Mouse (Mus musculus) layer of hippocampus, adult 11-12 months (tissue): ENCODE results near the gene Fxyd6.

Source experiments
- DNase-seq: peaks from one replicate; pipeline ENCODE4 v3.0.0; 2022; ENCODE audit warnings: low spot score

The Fxyd6 gene

GRCm38 (mm10) chr9:45376427-45376826 is 6.4 kb downstream of the Fxyd6 start:
- DNase-seq: no peak

- DNase-seq: no peak
Measured at GRCm38 (mm10) chr9:45376883-45377282, 6.9 kb downstream of the Fxyd6 start.

- no peak for DNase-seq
Measured at GRCm38 (mm10) chr9:45380411-45381251, 10.6 kb downstream of the Fxyd6 start.

- DNase-seq: no peak
Measured at GRCm38 (mm10) chr9:45382336-45382735, 12.4 kb downstream of the Fxyd6 start.

DNA sequence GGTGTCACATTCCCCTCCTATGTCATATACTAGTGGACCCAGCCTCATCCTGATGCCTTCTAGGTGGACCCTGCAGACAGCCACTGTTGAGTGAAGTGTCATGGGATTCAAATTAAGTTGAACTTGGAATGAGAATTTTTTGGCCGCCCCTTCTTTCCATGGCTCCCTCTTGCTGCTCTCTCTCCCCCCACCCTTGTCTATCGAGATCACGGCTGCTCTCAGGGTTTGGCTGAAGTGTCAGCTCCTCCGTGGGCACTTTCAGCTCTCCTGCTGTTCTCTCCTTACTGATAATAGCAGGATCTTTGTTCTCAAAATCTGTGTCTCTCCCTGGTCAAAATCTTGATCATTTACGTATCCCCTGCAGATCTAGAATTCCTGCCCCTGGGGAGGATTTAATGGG is 12.8 kb downstream of the Fxyd6 start:
- DNase-seq: no peak

GRCm38 (mm10) chr9:45383883-45384282 is 13.9 kb downstream of the Fxyd6 start:
- no peak for DNase-seq

DNA sequence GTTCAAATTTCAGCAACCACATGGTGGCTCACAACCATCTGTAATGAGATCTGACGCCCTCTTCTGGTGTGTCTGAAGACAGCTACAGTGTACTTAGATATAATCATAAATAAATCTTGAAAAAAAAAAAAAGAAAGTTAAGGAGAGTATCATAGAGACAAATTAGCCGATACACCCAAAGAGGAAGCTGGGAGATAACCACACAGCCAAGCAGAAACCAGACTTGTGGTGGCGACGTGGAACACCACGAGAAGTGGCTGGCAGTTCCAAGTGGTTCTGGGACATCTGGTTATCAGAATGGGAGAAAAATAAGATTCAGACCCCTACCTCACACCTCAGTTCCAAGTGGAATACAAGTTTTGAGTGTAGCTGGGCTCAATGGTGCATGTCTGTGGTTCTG is 16.7 kb downstream of the Fxyd6 start:
- no peak for DNase-seq

DNA sequence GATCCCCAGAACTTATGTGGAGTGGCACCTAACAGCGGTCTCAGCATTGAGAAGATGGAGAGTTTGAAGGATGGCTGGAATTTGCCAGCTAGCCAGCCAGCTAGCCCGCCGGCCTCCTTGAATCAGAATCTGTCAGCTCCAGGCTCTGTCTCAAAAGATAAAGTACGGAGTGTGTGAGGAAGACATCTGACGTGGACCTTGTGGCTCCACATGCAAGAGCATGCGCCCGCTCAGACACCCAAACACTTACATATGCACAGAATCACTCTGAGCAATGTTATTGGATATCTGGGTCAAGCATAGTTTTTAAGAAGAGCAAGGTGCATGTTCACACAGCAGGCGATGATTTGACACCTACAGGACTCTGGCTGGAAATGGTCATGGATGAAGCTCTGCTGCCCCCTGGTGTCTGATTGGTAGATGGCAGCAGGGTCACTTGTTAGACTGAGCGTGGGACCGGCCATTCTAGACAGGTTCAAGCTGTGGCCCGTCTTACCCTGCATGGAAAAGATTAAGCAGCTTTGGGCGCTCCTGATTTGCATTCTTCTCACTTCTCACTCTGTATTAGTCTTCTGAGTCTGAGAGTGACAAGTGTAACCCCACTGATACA is 18.5 kb downstream of the Fxyd6 start:
- peak; percentile 93 for DNase-seq

GRCm38 (mm10) chr9:45389596-45389995 is 19.6 kb downstream of the Fxyd6 start:
- no peak for DNase-seq

- no peak for DNase-seq
Measured at GRCm38 (mm10) chr9:45391299-45391698, 21.3 kb downstream of the Fxyd6 start.

DNA sequence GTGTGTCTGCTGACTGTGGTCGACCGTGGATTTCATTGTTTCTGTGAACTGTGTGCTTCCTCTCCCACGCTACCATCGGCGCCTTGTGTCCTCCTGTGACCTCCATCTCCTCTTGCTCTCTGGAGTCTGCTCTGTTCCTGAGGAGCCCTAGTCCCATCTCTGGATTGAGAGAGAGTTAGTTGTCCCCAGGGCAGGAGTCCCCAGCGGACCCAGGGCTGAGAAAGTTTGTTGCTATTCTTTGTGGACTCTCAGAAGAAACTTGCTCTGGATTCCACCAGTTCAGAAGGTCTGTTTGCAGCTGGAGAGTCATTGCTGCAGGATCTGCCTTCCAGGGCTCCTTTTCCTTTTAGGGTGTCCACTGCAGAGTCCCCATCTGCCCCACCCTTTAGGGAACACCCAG is 25.2 kb downstream of the Fxyd6 start:
- DNase-seq: no peak

DNA sequence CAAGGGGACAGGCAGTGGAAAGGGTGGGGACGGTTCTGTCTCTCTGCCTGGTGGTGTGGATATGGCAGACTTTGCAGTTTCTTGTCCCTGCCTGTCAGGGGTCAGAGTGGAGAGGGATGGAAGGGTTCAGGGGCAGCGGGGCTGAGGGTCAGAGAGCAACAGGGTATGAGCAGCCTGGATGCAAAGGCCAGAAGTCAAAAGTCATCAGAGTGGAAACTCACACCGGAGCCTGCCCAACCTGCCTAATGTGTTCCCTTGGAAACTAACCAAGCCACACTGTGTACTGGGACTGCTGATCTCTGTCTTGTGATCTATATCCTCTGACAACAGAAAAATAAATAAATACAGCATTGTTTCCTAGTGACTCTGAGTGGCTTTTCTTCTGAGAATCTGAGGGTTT is 25.8 kb downstream of the Fxyd6 start:
- no peak for DNase-seq

GRCm38 (mm10) chr9:45398336-45398735 is 28.4 kb downstream of the Fxyd6 start:
- DNase-seq: no peak

GRCm38 (mm10) chr9:45399434-45399833 is 29.4 kb downstream of the Fxyd6 start, which contains the start of gene Fxyd2:
Gene Fxyd2 (plus strand): TSS chr9:45399669.
- no peak for DNase-seq

- no peak for DNase-seq
Measured at GRCm38 (mm10) chr9:45401851-45402250, 31.9 kb downstream of the Fxyd6 start.

DNA sequence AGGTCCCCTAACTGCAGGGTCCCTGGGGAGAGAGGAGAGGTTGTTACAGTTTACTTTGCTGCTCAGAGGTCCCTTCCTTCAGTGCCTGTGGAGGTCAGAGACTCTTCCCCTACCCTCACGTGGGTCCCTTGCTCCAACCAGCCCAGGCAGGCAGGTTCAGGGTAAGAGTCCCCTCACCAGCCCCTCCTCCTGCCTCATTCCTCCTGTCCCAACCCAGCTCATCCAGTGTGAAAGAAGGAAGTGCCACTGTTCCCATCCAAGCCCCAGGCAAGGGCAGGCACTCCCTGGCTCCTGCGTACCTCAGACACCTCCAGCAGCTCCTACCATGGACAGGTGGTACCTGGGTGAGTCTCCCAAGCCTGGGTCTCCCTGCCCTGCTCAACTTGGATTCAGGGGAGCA is 33.0 kb downstream of the Fxyd6 start:
- DNase-seq: no peak

GRCm38 (mm10) chr9:45405694-45406093 is 35.7 kb downstream of the Fxyd6 start:
- DNase-seq: no peak

DNA sequence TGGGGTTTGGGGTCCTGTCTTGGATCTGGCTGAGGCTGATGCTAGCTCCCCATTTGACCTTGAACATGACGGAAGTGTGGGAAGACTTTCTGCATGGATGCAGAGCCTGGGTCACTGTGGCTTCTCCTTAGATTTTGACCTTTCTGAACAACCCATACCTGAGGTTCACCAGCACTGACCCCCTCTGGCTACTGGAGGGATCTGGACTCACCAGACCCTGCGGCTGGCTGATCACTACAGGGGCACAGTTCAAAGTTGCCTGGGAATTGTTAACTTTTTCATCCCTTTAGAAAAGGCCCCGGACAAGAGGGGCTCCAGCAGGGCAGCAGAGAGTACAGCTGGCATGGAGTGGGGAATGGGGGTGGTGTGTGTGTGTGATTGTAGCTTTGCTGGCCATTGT is 36.8 kb downstream of the Fxyd6 start:
- no peak for DNase-seq

DNA sequence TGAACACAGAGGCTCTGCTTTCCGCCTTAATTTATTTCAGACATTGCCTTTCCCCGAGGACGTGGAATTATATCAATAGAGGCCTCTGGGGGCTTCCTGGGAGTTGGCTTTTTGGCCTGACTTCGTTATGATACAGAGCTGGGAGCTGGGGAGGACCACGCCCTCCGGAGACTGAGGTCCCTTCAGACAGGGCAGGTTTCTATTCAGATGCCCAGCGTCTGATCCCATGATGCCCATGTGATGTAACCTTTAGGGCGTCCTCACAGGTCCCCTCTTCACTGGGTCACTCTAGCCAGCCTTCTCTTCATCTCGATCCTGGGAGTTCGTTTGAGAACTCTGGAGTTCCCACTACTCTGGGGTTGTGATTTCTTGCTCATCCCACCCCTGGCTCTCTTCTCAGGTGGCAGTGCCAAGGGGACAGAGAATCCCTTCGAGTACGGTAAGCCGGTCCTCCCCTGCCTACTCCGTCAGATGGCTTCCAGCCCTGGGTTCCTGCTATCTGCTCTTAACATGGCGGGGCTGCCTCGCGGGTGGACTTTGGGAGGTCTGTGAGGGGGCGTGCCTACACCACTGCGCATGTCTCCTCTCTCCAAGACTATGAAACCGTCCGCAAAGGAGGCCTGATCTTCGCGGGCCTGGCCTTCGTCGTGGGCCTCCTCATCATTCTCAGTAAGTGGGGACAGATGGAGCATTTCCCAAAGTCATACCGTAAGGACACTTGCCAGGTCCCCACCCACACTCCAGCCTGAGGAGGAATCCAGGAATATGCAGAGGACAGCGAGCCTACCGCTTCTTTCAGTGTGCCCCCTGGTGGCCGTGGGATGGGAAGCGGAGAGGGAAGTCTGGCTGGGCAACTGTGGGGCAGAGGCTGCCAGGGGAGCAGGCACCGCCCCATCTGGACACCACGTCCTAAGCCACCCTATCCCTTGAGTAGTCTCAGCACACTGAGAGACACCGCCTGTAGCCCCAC is 38.0 kb downstream of the Fxyd6 start:
- peak; percentile 81 for DNase-seq

DNA sequence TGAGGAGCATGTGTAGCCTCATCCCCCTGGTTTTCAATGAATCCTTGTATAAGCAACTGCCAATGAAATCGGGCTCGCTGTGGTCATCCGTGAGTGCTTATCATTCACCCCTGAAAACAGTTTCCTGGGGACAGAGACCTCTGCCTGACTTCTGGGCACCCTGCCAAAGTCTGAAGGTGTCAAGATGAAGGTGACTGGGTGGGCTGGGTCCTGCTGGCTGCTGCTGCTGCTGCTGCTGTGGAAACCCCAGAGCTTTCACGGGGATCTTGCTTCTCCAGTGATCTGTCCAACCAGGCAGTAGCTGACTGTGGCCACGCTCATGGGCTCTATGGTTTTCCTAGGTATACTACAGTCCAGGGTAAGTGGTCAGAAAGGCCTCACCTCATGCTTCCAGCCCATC is 40.2 kb downstream of the Fxyd6 start:
- DNase-seq: no peak

DNA sequence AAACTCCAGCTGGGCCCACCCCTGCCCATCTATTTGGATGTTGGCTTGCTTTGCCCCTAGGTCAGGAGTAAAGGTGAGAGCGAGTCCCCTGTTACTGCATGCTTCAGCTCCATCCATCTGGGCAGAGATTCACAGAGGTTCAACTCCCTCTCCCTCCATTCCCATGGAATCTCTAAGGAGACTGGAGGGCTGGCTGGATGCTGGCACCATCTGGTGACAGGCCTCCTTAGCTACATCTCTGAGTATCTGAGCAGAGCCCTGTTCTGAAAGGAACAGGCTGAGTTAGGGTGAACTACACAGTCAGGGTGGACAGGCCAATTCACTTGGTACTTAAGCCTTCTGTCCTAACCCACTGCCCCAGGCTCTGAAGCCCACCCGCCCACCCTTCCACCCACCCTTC is 40.6 kb downstream of the Fxyd6 start:
- DNase-seq: no peak

DNA sequence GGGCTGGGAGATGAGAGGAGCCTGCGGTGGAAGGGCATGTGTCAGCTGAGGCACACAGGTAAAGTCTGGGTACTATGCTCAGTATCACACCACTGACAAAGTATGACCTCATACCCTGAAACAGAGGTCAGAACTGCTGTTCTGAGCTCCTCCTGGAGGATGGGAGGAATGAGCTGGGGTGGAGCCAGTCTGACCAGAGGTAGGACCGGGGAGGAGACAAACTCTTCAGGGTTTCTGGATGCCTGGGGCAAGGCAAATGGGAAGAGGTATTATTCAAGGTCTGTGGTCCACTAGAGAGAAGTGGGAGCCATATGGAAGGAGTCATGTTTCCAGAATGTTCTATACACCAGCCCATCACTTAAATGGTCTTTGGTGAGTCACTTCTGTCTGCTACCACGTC is 41.1 kb downstream of the Fxyd6 start:
- DNase-seq: no peak

DNA sequence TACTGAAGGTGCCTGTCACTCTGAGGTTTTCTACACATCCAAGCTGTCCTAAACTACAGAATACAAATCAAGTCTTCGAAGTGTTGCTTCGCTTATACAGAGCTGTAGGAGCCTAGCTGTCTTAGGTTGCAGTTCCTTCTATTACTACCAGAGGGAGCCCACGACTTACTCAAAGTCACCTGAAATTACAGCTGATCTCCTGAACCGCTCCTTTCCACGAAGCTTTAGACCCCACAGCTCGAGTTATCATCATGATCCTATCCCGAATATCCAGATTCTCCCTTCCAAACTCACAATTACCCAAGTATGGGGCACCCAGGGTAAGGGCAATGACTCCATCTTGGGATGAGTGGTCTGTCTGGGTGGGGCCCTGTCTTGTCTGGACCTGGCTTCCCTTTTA is 41.8 kb downstream of the Fxyd6 start:
- peak; percentile 68 for DNase-seq
